Mouse (Mus musculus) urinary bladder, postnatal 10 days (tissue): Measurements from ENCODE around the gene Snx25.

Experiments used
- DNase-seq: peaks from one replicate; pipeline ENCODE4 v3.0.0; 2022; ENCODE audit warnings: low spot score

Snx25 gene

GRCm38 (mm10) chr8:46010746-46011680 is 140.9 kb downstream of the Snx25 start:
- no peak for DNase-seq

- no peak for DNase-seq
Observed at GRCm38 (mm10) chr8:46010306-46010705, 141.7 kb downstream of the Snx25 start.

DNA sequence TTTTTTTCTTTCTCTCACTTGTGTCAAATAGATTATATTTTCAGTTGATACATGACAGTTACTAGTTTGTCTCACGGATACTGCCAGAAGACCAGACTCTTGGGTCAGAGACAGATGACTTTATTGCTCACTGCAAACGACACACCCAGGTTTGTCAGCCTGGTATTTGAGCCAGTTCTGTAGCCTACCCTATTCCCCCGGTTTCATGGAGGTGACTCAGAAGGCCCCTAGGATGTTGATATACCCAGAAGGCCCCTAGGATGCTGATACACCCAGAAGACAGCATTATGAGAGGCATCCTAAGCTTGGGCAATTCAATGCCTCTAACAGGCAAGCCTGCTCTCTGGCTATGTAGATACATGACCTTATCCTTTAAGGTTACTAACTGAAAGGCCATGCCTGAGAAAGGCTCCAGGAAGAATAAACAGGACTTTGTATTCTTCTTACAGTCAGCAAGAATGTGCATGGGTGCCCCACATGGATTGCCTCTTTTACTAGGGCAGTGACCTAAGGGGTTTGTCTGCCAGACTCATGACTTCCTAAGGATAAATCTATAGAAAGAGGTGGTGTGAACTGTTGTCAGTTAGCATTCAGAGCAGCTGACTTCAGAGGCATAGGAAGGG is 144.8 kb downstream of the Snx25 start:
- DNase-seq = no peak

- DNase-seq = no peak
Observed at GRCm38 (mm10) chr8:46005596-46005995, 146.4 kb downstream of the Snx25 start, which contains the start of gene Ankrd37. Gene Ankrd37, minus strand, starts transcription at chr8:46005707.

DNA sequence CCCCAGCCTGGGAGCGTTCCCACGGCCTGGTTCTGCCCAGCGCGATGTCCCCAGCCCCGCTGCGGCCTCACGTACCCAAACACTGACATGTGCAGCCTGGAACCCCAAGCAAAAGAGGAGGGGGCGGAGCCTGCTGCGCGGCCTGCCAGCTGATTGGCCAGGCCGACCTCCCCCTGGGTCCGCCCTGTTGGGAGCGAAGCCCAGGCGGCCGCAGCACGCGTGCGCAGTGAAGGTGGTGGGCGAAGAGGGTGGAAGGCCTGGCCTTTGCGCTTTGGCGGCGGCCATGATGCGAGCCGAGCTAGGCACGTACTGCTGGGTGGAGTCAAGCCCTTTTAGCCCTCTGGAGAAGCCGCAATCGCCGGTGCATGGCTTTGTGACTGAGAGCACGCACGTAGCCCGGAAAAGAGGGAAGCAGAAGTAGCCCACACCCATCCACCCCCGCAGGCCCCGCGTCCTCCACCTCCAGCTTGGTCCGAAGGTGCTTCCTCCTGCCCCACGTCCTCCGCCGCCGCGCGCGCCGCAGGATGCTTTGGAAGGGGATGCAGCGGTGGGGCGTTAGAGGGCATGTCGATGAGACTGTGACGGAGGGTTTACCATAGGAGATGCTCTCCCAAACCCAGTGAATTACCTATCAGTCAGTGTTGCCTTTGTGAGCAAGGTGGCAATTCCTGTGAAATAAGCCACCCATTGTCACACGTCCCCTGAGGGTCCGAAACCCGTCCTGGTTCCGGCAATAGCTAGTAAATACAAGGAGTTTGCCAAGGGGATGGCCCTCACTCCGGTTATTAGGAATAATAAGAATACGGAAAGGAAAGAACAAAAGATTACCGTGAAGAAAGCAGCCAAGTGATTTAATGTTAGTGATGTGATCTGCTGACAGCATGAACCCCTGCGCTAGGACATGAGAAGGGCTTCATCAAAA is 151.9 kb downstream of the Snx25 start:
- peak; percentile 97 for DNase-seq

- no peak for DNase-seq
Observed at GRCm38 (mm10) chr8:45999138-45999783, 152.7 kb downstream of the Snx25 start, which contains the start of gene Lrp2bp. Gene Lrp2bp, plus strand, starts transcription at chr8:45999303.

- no peak for DNase-seq
Observed at GRCm38 (mm10) chr8:45998228-45998627, 153.7 kb downstream of the Snx25 start.

DNA sequence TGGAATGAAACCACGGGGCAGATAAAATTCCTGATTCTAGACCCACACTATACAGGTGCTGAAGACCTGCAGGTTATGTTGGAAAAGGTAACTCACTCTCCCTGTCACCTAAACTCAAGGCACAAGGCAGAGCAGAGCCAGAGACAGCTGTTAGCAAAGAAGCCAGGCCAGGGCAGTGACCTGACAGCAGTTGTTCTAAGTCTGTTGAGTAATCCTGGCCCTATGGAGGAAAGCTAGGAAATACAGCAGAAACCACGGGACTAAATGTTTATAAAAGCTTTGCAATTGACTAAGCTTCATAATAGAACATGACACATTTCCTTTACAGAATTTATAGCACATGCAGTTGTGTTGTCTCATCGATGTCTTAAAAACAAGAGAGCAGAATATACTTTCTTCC is 156.4 kb downstream of the Snx25 start:
- DNase-seq = no peak

DNA sequence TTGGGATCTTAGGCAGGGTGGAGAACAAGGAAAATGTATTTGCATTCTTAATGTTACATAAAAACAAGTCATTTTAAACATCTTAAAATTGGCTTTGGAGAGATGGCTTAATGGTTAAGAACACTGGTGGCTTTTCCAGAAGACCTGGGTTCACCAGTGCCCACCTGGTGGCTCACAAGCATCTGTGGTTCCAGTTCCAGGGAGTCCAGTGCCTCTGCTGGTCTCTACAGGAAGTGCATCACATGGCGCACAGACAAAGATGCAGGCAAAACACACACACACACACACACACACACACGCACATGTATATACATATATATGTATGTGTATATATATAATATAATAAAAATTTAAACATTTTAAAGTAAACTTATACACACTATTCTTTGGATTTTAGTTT is 157.8 kb downstream of the Snx25 start:
- no peak for DNase-seq

- DNase-seq = no peak
Observed at GRCm38 (mm10) chr8:45990631-45991310, 161.2 kb downstream of the Snx25 start.

DNA sequence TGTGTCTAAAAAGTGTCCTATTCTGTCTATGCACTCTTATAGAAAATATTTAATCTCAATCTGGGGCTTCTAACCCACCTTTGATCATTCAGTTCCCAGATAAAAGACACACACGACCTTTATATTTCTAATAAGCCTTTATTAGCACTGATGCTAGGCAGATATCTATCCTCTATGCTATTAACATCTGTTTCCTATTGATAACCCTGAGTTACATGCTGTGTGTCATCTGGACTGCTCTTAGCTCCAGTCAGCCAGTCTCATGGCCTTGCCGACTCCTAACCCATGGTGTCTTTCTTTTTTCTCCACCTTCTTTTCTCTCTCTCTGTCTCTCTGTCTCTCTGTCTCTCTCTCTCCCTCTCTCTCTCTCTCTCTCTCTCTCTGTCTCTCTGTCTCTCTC is 163.8 kb downstream of the Snx25 start:
- DNase-seq = no peak

DNA sequence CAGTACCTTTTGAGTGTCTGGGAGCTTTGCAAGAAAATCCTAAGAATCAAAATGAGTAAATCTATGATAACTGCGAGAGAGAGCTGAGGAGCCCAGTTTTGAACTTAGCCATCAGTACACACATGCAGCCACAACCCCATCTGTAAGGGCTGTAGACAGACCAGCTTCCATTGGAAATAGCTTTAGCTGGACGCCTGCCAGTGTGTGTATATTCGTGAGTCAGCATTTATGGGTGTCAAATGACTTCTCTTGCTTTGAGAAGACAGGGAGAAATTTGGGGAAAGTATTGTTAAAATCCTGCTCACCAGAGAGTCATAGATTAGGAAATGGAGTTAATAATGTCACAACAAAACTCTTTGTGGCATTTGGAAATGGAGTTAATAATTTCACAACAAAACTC is 165.3 kb downstream of the Snx25 start:
- no peak for DNase-seq
